Mouse (Mus musculus) kidney, adult 8-10 months (tissue): ENCODE results near the gene Smarca2.
A peak's percentile ranks its signal among the peaks of the same experiment; 100 is the strongest.

Source experiments
- DNase-seq, 2 experiments: peaks; one replicate each; pipeline ENCODE4 v3.0.0; 2022

The Smarca2 gene

GRCm38 (mm10) chr19:26604755-26605300, at the start of gene Smarca2:
Gene Smarca2, plus strand, starts transcription at chr19:26605050.
- DNase-seq, result peak; percentile 97

DNA sequence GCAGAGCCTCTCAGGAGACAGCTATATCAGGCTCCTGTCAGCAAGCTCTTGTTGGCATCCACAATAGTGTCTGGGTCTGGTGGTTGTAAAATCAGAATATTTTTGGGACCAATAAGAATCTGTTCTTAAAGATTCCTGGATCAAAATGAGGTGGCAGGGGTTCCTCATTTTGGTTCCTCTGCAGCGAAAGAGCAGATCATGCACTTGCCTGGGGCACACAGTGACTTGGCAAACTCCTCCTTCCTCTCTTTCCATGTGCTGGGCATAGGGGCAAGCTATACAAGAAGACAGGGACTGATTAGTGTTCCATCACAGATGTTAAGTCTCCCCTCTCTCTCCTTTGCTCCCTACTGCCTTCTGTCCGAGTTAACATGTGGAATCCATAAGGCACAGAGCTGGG, 40.0 kb upstream of the Smarca2 start:
- no peak for DNase-seq

DNA sequence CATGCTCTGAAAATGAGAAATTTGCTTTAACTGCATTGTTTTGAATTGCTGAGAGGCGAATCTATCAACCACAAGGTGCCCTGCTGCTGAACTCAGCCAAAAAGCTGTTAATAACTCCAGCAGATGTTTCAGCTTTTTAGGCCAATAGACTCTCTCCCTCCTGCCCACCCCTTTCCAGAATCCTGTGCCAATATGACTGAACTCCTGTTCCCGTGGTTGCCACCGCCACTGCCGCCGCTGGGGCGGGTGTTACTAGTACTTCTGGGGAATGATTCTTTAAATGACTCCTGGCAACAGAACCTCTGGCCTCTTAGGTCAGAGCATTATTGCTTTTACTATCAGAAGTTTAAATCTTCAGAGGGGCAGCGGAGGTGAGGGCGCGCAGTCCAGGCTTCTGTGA, 38.7 kb upstream of the Smarca2 start:
- DNase-seq, result peak; percentile 36 to 71

- DNase-seq, result no peak
Measured at GRCm38 (mm10) chr19:26568236-26568635, 36.6 kb upstream of the Smarca2 start.

DNA sequence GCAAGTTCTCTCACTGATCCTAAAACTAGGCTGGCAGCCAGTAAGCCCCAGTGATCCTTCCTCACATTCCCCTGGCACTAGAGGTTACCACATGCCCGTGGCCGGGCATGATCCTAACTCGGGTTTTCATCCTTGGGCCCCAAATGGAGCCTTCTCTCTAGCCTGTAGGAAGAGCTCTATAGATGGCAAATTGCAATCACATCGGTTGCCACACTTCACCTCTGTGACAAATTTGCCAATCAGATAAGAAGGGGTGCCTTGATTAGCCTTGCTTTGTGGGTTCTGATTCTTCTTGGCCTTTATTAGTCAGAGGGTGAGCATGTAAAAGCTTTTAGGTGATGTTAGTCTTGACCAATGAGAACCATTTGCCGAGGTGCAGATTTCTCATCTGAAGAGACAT, 35.9 kb upstream of the Smarca2 start:
- no peak for DNase-seq

GRCm38 (mm10) chr19:26569461-26569860, 35.4 kb upstream of the Smarca2 start:
- no peak for DNase-seq

DNA sequence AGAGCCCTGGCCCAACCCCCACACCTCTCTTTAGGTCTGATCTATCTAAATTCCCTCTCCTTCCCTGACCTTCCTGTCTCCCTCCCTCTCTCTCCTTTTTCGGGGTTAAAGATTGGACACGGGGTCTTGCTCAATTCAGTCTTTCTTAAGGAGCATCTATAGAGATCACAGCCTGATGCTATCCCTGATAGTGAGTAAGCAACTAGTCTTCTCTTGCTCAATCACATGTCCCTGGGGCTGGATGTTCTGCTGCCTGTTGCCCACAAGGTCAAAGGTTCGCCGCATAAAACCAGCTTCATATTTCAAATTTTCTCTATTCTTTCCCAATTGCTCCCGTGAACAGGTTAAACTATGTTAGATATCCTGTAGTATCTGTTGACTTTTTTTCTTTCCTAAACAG, 25.2 kb upstream of the Smarca2 start:
- peak; percentile 52 to 60 for DNase-seq

- DNase-seq, result peak; percentile 68 to 76
Measured at GRCm38 (mm10) chr19:26580061-26580460, 24.8 kb upstream of the Smarca2 start.

GRCm38 (mm10) chr19:26594661-26595060, 10.2 kb upstream of the Smarca2 start:
- no peak for DNase-seq

DNA sequence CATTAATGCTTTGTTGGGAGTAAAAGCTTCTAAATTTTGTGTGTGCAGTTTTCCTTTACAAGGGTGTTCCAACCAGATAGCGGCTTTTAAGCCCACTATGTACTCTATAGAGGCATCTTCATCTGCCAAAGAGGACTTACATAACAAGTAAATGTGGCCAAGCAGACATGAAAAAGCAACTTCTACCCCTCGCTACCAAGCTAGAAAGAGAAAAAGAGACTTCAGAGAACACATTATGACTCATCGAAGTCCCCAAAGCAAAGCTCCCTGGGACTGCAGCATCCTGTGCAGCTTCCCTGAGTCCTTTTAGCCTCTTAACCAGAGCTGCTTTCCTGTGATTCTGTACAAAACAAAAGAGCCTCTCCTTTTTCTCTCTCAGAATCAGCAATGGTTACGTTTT, 3.4 kb upstream of the Smarca2 start:
- no peak for DNase-seq

DNA sequence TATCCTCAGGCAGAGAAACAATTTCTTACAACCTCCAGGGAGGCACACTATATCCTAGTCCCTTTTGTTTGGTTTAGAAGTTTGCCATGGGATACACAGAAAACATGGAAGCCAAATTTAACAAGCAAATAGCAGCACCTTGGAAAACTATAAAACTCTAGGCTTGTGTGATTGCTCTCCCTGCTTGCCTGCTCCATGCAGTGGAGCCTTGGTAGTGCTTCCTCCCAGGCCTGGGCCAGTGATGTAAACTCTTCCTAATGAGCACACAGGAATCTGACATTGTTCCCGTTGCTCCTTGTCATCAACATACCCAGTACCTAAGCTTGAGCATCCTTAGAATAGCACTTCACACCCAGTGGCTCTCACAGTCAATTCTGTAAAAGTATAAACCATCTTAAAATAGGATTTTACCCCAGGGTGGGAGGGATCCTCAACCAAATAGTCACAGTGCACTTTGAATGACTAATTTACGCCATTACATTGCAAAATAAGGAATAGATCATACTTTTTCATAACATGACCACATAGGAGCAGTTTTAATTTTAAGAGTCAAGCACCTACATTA, 1.5 kb upstream of the Smarca2 start:
- DNase-seq, result no peak

GRCm38 (mm10) chr19:26603906-26604754, 720 bp upstream of the Smarca2 start:
- peak; percentile 58 to 65 for DNase-seq

DNA sequence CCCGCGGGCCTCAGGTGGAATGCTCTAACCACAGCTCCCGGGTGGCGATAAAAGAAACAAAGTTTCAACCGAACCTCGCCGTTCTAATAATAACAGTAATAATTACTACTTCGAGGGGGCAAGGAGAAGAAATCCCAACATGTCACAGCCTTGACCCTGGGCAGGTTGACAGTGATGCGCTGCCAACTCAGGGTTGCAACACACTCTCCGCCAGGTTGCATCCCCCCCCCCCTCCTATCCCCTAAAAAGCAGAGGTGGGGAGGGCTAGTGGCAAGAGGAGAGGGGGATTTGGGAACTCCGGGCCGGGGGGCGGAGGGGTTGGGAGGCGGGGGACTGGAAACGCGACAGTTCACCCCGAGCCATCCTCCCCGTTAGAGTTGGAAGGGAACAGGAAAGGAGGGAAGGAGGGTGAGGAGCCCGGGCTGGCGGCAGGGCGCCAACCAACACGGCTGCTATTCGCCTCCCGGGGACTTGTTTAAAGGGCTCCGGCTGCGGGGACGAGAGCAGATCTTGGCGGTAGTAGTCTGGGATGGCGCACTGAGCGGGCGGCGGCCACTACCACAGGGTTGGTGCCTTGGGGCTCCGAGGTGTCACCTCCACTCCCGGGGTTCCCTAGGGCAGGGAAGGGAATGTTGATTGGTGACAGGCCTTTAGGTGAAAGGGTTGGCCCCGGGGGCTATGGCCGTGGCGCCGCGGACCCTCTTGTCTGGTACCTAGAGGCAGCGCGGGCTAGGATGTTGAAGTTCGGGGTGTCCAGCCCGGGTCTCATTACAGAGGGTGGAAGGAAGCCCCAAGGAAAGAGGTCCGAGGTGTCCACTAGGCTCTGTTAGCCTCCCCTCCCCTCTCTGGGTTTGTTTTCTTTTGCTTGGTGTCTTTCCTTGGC, 829 bp downstream of the Smarca2 start:
- DNase-seq, result peak; percentile 58 to 62

GRCm38 (mm10) chr19:26606321-26607155, 1.7 kb downstream of the Smarca2 start:
- peak; percentile 61 to 68 for DNase-seq

DNA sequence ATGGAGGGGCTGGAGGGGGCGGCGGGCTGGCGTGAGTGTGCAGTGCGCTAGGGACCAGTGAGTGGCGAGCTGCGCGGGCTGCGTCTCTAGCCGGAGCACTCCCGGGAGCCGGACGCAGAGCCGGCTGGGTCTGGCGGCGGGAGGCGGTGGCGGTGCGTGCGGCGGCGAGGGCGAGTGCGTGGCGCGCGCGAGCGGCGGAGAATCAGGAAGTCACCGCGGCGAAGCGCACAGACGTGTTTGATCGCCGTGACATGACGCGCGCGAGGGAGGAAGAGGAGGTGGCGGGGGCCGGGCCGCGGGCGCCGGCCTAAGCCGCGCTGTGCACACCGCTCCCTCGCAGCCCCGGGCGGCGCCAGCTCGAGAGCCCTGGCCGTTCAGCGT, 2.3 kb downstream of the Smarca2 start:
- DNase-seq, result peak in 1 of 2 experiments; percentile 67

GRCm38 (mm10) chr19:26607551-26608433, 2.9 kb downstream of the Smarca2 start:
- peak; percentile 62 to 75 for DNase-seq

DNA sequence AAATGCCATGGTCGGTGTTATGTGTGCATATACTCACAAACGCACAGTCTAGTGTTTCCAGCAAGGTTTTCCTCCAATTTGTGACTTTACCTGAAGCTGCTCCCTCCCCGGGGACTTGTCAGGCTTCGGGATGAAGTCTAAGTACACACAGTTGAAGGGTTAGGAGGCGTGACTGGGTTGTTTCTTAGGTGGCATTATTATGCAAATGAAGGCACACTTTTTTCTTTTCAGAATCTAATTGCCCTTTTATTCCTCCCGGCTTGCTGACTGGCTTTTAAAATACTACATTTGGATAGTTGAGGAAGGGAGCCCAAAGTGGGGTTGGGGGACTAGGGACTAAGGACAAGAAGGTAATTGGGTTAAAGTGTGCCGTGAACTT, 3.6 kb downstream of the Smarca2 start:
- DNase-seq, result peak; percentile 35 to 38

DNA sequence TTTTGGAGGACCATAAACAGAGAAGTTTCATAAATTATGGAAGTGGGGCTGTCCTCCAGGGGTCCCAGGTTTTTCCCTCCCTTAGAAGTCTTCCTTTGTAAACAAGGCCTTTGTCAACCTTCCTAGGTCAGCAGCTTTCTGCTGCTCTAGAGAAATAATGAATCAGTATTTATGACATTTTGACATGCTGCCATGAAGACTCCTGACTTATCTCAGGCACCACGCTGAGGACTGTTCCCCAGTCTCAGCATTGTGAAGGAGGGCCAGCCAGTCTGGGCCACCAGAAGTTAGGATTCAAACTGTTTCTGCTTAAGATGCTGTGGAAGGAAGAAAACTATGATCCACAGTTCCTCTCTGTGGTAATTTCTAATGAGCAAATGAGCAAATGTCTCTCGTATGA, 4.8 kb downstream of the Smarca2 start:
- no peak for DNase-seq

DNA sequence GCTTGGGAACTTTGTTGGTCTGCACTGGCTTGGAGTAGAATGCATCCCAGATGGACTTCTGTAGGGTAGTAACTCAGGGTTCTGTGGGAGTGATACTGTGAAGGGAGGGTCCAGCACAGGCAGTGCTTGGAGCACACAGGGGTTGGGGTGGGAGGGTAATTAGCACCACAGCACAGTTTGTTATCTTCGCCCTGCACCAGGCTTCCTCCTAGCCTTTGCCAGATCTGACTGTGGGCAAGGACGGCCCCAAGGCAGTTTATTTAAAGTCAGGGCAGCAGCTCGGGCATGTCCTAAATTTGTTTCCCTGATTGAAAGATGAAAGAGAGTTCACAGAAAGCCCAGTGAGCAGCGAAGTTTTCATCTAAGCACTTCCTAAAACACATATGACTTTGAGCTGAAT, 8.1 kb downstream of the Smarca2 start:
- DNase-seq, result no peak

DNA sequence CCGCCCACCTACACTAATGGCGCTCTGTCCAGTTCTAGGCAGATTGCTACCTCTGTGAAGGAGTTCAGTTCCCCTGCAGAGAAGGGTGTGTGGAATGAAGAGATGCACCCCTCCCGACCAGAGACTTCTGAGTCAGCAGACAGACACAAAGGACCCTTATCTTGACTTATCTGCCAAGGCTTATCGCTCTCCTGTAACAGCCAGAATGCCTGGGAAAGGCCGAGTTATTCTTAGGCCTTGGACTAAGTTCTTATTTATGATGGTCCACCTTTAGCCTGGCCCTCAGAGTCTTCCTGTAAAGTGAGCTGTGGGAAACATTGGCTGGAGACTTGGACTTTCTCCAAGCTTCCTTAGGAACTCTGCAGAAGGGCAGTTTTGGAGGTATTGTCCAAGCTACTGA, 8.8 kb downstream of the Smarca2 start:
- DNase-seq, result no peak

DNA sequence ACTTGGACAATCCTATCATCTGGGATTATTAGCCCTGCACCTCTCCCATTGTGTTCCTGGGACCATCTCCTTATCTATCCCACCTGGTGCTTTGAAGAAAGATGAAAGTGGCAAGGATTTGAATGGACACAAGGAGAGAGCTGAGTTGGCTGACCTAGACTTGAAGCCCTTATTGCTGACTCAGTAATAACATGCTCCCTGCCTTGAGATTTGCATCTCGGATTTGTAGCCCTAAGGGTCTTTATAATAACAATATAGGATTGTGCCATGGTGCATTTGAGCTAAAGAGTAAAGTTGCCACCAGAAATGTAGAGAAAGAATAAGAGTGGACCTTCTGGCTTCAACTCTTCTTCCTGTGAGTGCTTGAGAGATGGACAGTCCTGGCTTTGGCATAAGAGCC, 11.4 kb downstream of the Smarca2 start:
- DNase-seq, result no peak
